Mouse (Mus musculus) megakaryocyte, embryonic 14.5 days (primary cell): ENCODE results near the gene Chd9.

Experiments used
- FLI1 ChIP-seq: IDR thresholded peaks from 2 replicates; pipeline ENCODE4 v1.6.1; 2012; ENCODE audit warnings: low read length, inconsistent platforms, mixed read lengths
- GATA1 ChIP-seq: IDR thresholded peaks from 3 replicates; pipeline ENCODE4 v1.6.1; 2012; ENCODE audit warnings: mixed read lengths, low read length, inconsistent platforms, borderline replicate concordance

DNA sequence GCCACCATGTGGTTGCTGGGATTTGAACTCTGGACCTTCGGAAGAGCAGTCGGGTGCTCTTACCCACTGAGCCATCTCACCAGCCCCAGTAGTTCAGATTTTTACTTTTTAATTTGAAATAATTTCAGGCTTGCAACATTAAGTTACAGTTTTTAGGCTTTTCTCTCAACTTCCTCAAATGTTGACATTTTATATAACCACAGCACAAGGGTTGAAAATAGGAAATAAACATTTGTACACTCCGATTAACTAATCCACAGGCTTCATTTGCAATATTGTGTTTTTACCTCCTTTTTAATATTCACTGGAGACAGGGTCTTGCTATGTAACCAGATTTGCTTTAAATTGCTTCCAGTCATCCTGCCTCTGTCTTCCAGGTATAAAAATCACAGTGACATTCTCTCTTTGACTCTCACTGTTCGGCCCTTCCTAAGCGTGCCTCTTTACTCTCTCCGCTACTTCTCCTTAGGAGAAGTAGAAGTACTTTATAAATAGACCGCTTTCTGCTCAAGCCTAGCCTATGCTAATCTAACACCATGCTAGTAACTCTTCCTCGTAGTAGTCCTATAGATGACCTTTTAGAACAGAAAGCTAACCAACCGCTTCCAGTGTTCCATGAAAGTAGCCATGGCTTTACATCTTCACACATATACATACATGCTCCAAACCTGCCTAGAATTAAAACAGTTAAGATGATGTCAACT is 137.5 kb downstream of the Chd9 start:
- no peak for TF ChIP-seq GATA1
- TF ChIP-seq FLI1 = no peak
